Mouse (Mus musculus) CD4-positive, CD25-positive, alpha-beta regulatory T cell, adult 9 weeks (primary cell): ENCODE measurements around the gene Gm4756. TPM values are rescaled to one million over a fixed set of nuclear protein-coding genes. Genes with fewer than 3 reads are reported as not detected.

ENCODE experiments used
- polyA plus RNA-seq: library from polyadenylated mRNA; unstranded; fragments of 100-300 nt; shearing (Covaris generic); gene quantifications from one replicate; pipeline ENCODE4 v1.2.1, GENCODE M21; 2017

Gene Gm4756
- polyA plus RNA-seq: not detected

DNA sequence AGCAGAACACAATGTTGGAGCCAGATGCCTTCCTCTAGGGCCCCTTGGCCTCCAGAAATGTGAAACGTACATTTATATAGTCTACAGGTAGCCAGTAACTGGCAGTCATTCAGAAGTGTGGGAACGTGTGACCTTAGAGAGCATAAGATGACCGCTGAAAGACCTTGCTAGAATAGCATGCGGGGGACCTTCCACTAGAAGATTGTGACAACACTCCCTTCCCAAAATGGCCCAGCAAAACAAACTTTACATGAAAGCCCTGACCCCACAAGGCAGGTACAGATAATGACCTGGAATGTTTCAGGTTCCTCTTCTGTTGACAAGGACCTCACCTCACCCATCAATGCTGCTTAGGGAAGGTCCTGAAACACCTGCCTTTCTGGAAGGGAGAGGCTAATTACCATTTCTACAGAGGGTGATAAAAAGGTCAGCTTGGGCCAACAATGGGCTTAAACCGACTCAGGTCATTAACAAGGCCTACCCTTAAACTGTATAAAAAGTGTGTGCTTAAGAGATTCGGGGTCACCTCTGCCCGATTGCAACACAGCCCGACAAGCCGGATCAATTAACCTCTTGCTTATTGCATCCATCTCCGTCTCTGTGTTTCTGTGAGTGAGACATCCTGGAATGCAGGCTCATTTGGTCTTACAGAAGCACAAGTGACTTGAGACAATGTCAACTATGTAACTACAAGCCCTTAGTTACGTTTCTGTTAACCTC, at the start of gene Gm4756:
TSS of gene Gm4756 (minus strand) at position 51 of the 720 bp plus-strand sequence.

DNA sequence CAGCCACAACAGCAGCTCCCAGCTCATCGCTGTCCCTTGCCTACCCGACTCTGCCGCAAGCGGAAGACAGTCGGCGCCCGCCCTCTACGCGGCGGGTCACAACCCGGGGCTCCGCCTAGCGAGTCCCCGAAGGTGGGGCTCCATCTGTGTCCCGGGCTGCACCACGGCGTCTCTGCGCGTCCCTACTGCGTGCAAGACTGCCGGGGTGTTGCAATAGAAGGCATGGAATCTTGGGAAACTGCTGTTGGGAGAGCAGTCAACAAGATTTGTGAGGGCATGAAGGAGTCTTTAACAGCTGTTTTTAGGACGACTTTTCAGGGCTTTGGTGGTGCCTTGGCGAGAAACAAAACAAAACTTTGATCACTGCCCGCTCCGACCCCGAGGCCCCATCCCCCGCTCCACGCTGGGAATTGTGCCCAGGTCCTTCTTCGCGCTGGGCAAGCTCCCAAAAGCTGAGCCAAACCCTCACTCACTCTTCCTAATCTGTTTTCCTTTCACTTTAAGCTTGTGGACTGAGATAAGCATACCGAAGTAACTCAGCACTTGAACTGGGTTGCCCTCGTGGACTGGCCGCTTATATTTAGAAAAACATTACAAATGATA, 15.4 kb upstream of the Gm4756 start, which contains the start of gene Dhrs7:
TSS of gene Dhrs7 (minus strand) at position 175 of the 603 bp plus-strand sequence.

DNA sequence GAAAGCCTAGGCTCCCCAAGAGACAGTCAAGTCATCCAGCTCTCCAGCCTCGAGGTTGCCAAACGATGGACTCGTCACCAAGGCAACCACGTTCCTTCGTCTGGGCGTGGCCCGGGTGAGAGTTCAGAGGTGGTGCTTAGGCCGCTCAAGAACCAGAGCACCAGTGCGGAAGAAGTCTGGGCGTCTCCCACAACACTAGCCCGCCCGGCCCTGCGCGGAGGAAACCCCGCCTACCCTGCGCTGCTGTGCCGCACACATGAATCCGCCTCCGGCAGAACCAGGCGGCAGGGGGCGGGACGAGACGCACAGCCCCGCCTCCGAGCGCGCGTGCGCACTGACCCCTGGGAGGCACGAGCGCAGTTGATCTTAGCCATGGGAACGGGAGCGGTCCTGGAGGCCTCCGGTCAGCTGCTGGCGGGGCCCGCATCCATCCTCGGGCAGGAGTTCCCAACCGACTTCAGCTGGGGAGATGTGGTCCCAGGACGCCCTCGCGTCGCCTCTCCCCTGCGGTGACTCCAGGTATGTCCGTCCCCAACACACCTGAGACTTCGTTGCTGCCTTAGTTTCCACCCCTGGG, 113.4 kb downstream of the Gm4756 start, which contains the start of gene Pcnx4:
TSS of gene Pcnx4 (plus strand) at position 363 of the 577 bp plus-strand sequence.

Other genes starting within 250 kb of the Gm4756 start
- gene Rtn1, start 240.6 kb downstream of the Gm4756 start, polyA plus RNA-seq: 0.07 TPM
- gene Lrrc9, start 207.8 kb downstream of the Gm4756 start, polyA plus RNA-seq: not detected
- gene Pcnx4, start 113.3 kb downstream of the Gm4756 start, polyA plus RNA-seq: 9.7 TPM
- 95.1 TPM for gene Dhrs7, start 15.2 kb upstream of the Gm4756 start, polyA plus RNA-seq
- gene Ppm1a, start 107.8 kb upstream of the Gm4756 start, polyA plus RNA-seq: 12.6 TPM